Mouse (Mus musculus) thymus, adult 2 months (tissue): ENCODE data around the gene Otof.

Experiments
- CTCF ChIP-seq: fragments of 200-500 bp; IDR thresholded peaks from 2 replicates; pipeline ENCODE4 v1.5.1; 2012; ENCODE audit warnings: mild to moderate bottlenecking, control low read depth, low read length, moderate library complexity, borderline replicate concordance; ENCODE audit not compliant: control insufficient read depth, poor library complexity, insufficient read depth; ENCODE audit errors: extremely low read depth
- POLR2A ChIP-seq: fragments of 200-500 bp; IDR thresholded peaks from 2 replicates; pipeline ENCODE4 v1.6.1; 2012; ENCODE audit warnings: mild to moderate bottlenecking, low read length, control low read depth, moderate library complexity; ENCODE audit not compliant: control insufficient read depth, poor library complexity, insufficient read depth; ENCODE audit errors: extremely low read depth

GRCm38 (mm10) chr5:30493723-30494122 lies 32.0 kb upstream of the Otof start:
- TF ChIP-seq CTCF (no peak), POLR2A (no peak)
